Mouse (Mus musculus) liver, adult 2 months (tissue): ENCODE measurements around the gene Pde4d.

ENCODE experiments used
- CTCF ChIP-seq: fragments of 200-500 bp; IDR thresholded peaks from 2 replicates; pipeline ENCODE4 v1.5.1; 2011; ENCODE audit warnings: low read depth, low read length, control low read depth
- POLR2A ChIP-seq: fragments of 200-500 bp; IDR thresholded peaks from 2 replicates; pipeline ENCODE4 v1.6.1; 2011; ENCODE audit warnings: low read length, control low read depth; ENCODE audit not compliant: insufficient read depth; ENCODE audit errors: extremely low read depth

DNA sequence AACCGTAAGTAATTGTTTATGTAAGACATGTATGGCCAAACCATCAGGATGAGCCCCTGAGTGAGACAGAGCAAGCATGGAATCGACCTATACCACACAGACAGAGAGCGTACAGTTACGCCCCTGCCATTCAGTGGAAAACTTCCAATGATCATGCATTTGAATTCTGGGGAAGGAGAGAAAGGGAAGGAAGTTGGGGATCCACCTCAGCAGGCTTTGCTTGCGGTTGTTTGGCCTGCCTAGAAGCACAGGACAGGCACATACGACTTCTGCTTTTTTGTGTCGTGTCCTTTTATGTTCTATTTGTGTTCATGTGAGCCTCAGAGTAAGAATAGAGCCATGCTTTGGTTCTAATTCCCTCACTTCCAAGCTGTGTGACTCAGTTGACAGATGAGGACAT lies 849.1 kb downstream of the Pde4d start:
- TF ChIP-seq CTCF, result no peak
- no peak for TF ChIP-seq POLR2A
